Comparison of ENCODE assay signal across 15 mouse cellular contexts in the genomic region with DNA sequence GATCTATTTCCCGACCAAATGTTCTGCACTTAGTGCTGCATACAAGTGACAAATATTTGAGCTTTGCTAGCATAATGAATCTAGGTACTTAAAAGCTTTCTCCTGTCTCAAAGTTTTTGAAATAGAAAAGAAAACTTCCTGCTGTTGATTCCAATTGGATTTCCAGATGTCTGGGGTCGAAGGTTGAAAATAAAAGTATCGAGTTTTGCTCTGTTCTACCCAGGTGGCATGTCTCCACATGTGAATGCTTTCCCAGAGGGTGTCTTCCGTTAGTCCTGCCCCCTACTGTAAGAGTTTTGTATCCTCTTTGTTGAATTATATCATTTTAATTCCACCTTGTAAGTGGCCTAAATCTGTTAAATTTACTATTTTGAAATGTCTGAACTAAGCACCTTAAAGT.
"Had no signal": no experiment of that assay in that cellular context is flagged by ENCODE, and none has a peak within 500 bp of the region (broad histone marks: within the 10 kb centered on the region; RNA-seq: fewer than 3 reads in every experiment).

No protein-coding gene starts in this region.

- H3K27me3 ChIP-seq: limb, embryonic 15.5 days; liver, embryonic 12.5 days; midbrain, embryonic 15.5 days; neural tube, embryonic 13.5 days had no signal

- H3K4me2 ChIP-seq: limb, embryonic 15.5 days; liver, embryonic 12.5 days; lung, embryonic 14.5 days; midbrain, embryonic 11.5 days; midbrain, embryonic 15.5 days; neural tube, embryonic 13.5 days had no signal

- H3K4me1 ChIP-seq: limb, embryonic 15.5 days; liver, embryonic 12.5 days; midbrain, embryonic 15.5 days; neural tube, embryonic 13.5 days had no signal

- H3K36me3 ChIP-seq: limb, embryonic 15.5 days; liver, embryonic 12.5 days; midbrain, embryonic 15.5 days; neural tube, embryonic 13.5 days had no signal

- H3K9ac ChIP-seq: limb, embryonic 15.5 days; liver, embryonic 12.5 days; lung, embryonic 14.5 days; midbrain, embryonic 15.5 days; neural tube, embryonic 13.5 days had no signal

- DNase-seq: kidney, adult 9 months; kidney, postnatal 25 days; lung, embryonic 14.5 days; lung, postnatal 10 days; lung, postnatal 4 days; right cerebral cortex, adult 18-20 months; thymus, adult 18-20 months; thymus, postnatal 14 days had no signal

- H3K4me3 ChIP-seq: left cerebral cortex, adult 2 months; limb, embryonic 15.5 days; liver, embryonic 12.5 days; midbrain, embryonic 15.5 days; neural tube, embryonic 13.5 days had no signal

- ATAC-seq: intestine, postnatal 0 days; liver, embryonic 12.5 days; midbrain, embryonic 15.5 days had no signal

- H3K27ac ChIP-seq: left cerebral cortex, adult 2 months; limb, embryonic 15.5 days; liver, embryonic 12.5 days; midbrain, embryonic 15.5 days; neural tube, embryonic 13.5 days had no signal

- H3K9me3 ChIP-seq: limb, embryonic 15.5 days; liver, embryonic 12.5 days; midbrain, embryonic 15.5 days; neural tube, embryonic 13.5 days had no signal
